Mouse (Mus musculus): Measurements from ENCODE around the gene Srgn. TPM values are rescaled to one million over a fixed set of nuclear protein-coding genes. Genes with fewer than 3 reads are reported as not detected.

Srgn gene
- 15.8 and 26.4 TPM in 2 replicates for polyA plus RNA-seq (2015; fragmentation: Nextera tagmentation; extraction: Ambion mirVana)

DNA sequence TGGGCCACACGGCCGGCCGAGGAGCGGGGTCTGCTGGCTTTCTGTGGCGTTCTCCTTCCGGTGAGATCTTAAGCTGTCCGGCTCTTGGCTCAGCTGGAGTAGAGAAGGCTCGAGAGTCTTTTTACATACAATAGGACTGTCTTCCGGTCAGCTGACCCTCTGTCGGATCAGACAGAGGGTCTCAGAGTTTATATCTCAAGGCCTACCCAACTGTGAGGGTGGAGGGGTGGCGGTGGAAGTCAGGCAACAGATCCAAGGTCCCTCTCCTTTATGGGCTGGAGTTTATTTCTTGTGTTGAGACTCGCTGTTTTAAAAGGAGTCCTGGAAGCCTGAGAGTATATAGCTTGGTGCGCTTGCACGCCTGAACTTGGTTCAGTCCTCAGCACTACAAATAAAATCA is at the start of gene Srgn:
Srgn (minus strand) TSS at position 101 of the 400 bp plus-strand sequence.
- WGBS: 81% methylated on average over 14 of the region's 14 CpGs
- Histone ChIP-seq H3K4me3 (replicated peaks; ENCODE audit: low read length) (no peak within 1 kb of the TSS), H3K9ac (ENCODE audit: low read length) (no peak within 1 kb of the TSS), H3K4me1 (ENCODE audit: control insufficient read depth, insufficient read depth, low read length) (no peaks in the 10 kb centered on the region), H3K9me3 (replicated peaks; ENCODE audit: control insufficient read depth, low read length) (no peaks in the 10 kb centered on the region), H3K36me3 (ENCODE audit: control insufficient read depth, insufficient read depth, low read length) (no peaks in the 10 kb centered on the region), H3K4me2 (ENCODE audit: low read depth, low read length) (no peak within 1 kb of the TSS), H3K27me3 (ENCODE audit: control insufficient read depth, insufficient read depth, low read length) (no peaks in the 10 kb centered on the region), H3K27ac (ENCODE audit: low read length) (no peak within 1 kb of the TSS)
- no peak for ATAC-seq (ENCODE audit: insufficient read depth, low FRiP score)

DNA sequence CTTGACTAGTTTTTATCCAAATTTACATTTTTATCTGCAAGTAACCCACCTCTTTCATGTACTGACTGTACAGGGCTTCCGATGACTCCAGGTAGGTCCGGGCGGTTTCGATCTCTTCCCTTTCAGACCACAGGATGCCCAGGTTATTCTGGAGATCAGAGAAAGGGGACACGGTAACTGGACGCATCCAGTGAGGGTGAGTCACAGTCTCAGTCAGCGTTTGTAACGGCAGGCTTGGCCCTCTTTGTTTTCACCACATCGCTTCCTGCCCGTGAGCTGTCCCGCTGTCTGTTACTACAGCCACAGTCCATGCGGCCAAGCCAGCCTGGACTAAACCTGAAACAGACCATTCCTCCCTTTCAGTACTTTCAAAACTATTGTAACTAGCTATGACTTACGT is 47.8 kb upstream of the Srgn start:
- WGBS: 90% methylated on average over 13 of the region's 13 CpGs
- peaks cover 5% of the 10 kb centered on the region; the same call in 1 of the 2 replicates for H3K36me3 ChIP-seq (ENCODE audit: control insufficient read depth, insufficient read depth, low read length)
- ATAC-seq (ENCODE audit: insufficient read depth, low FRiP score): no peak

GRCm38 (mm10) chr10:62570126-62570871 is 43.0 kb upstream of the Srgn start:
- H3K4me2 ChIP-seq (ENCODE audit: low read depth, low read length): no peak overlapping the region
- H3K9ac ChIP-seq (ENCODE audit: low read length): no peak overlapping the region
- no peaks in the 10 kb centered on the region for H3K27me3 ChIP-seq (ENCODE audit: control insufficient read depth, insufficient read depth, low read length)
- no peaks in the 10 kb centered on the region for H3K9me3 ChIP-seq (replicated peaks; ENCODE audit: control insufficient read depth, low read length)
- no peaks in the 10 kb centered on the region for H3K4me1 ChIP-seq (ENCODE audit: control insufficient read depth, insufficient read depth, low read length)
- peaks cover 27% of the 10 kb centered on the region for H3K36me3 ChIP-seq (ENCODE audit: control insufficient read depth, insufficient read depth, low read length)
- no peak overlapping the region for H3K27ac ChIP-seq (ENCODE audit: low read length)
- H3K4me3 ChIP-seq (replicated peaks; ENCODE audit: low read length): no peak overlapping the region
- ATAC-seq (ENCODE audit: insufficient read depth, low FRiP score): no peak
- WGBS: 88% methylated on average over 7 of the region's 7 CpGs

More for the DNA sequence above, 47.8 kb upstream of the Srgn start:
- no peak overlapping the region for H3K4me2 ChIP-seq (ENCODE audit: low read depth, low read length)
- H3K4me3 ChIP-seq (replicated peaks; ENCODE audit: low read length): no peak overlapping the region
- H3K4me1 ChIP-seq (ENCODE audit: control insufficient read depth, insufficient read depth, low read length): peaks cover 8% of the 10 kb centered on the region
- H3K27me3 ChIP-seq (ENCODE audit: control insufficient read depth, insufficient read depth, low read length): no peaks in the 10 kb centered on the region
- H3K27ac ChIP-seq (ENCODE audit: low read length): no peak overlapping the region
- H3K9me3 ChIP-seq (replicated peaks; ENCODE audit: control insufficient read depth, low read length): no peaks in the 10 kb centered on the region
- H3K9ac ChIP-seq (ENCODE audit: low read length): no peak overlapping the region

DNA sequence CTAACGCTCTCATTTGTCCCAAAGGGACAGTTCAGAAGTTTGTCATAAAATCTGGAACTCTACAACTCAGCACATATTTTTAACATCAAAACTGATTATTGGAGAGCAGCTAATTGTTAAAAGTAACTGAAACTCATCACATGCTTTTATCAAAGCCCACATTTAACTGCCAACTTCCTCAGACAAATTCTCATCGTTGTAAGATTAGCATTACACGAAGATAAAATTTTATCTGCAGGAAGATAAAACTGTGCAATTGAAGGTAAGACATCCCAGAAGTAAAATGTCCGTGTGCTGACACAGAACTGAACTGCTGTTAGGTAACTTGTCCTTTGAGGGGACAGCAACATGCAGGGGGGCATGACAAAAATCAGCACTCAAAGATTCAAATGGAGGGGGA is 41.6 kb upstream of the Srgn start:
- 86% methylated on average over 4 of the region's 4 CpGs for WGBS
- Histone ChIP-seq H3K27ac (ENCODE audit: low read length) (no peak overlapping the region), H3K9me3 (replicated peaks; ENCODE audit: control insufficient read depth, low read length) (no peaks in the 10 kb centered on the region), H3K4me1 (ENCODE audit: control insufficient read depth, insufficient read depth, low read length) (no peaks in the 10 kb centered on the region), H3K4me3 (replicated peaks; ENCODE audit: low read length) (no peak overlapping the region), H3K36me3 (ENCODE audit: control insufficient read depth, insufficient read depth, low read length) (peaks cover 27% of the 10 kb centered on the region), H3K27me3 (ENCODE audit: control insufficient read depth, insufficient read depth, low read length) (no peaks in the 10 kb centered on the region), H3K9ac (ENCODE audit: low read length) (no peak overlapping the region), H3K4me2 (ENCODE audit: low read depth, low read length) (no peak overlapping the region)
- no peak for ATAC-seq (ENCODE audit: insufficient read depth, low FRiP score)

DNA sequence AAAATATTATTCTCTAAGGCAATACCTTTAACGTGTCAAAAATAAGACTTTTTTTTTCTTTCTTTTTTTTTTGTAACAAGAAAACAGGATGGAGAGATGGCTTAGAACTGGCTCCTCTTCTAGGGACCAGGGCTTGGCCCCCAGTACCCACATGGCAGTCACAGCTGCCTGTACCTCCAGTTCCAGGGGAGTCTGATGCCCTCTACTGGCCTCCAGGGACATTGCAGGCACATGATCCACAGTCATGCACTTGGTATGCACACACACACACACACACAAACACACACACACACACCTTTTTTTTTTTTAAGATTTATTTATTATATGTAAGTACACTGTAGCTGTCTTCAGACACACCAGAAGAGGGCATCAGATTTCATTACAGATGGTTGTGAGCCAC is 30.5 kb upstream of the Srgn start:
- H3K9me3 ChIP-seq (replicated peaks; ENCODE audit: control insufficient read depth, low read length): no peaks in the 10 kb centered on the region
- H3K27me3 ChIP-seq (ENCODE audit: control insufficient read depth, insufficient read depth, low read length): no peaks in the 10 kb centered on the region
- H3K9ac ChIP-seq (ENCODE audit: low read length): no peak overlapping the region
- H3K4me2 ChIP-seq (ENCODE audit: low read depth, low read length): no peak overlapping the region
- H3K4me3 ChIP-seq (replicated peaks; ENCODE audit: low read length): no peak overlapping the region
- ATAC-seq (ENCODE audit: insufficient read depth, low FRiP score): no peak
- H3K4me1 ChIP-seq (ENCODE audit: control insufficient read depth, insufficient read depth, low read length): no peaks in the 10 kb centered on the region
- WGBS: 82% methylated on average over 1 of the region's 1 CpGs
- H3K27ac ChIP-seq (ENCODE audit: low read length): no peak overlapping the region
- H3K36me3 ChIP-seq (ENCODE audit: control insufficient read depth, insufficient read depth, low read length): peaks cover 12% of the 10 kb centered on the region

DNA sequence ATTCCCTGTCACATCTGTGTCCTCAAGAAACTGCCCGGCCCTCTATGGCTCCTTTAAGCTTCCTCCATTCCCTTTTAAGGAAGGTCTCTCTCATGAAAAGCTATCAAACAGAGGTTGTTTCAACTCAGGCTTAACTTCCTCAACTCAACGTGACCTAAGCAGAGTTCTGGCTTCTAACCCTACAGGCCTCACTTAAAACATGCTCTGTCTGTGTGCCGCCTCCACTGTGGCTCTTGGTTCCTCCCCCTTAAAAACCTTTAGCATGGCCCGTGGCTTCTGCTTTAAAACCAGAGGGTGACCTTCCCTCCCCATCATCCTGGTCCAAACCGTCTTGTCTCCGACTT is 29.3 kb upstream of the Srgn start:
- Histone ChIP-seq H3K27ac (ENCODE audit: low read length) (no peak overlapping the region), H3K9ac (ENCODE audit: low read length) (no peak overlapping the region), H3K4me1 (ENCODE audit: control insufficient read depth, insufficient read depth, low read length) (no peaks in the 10 kb centered on the region), H3K4me3 (replicated peaks; ENCODE audit: low read length) (no peak overlapping the region), H3K4me2 (ENCODE audit: low read depth, low read length) (no peak overlapping the region), H3K9me3 (replicated peaks; ENCODE audit: control insufficient read depth, low read length) (no peaks in the 10 kb centered on the region), H3K27me3 (ENCODE audit: control insufficient read depth, insufficient read depth, low read length) (no peaks in the 10 kb centered on the region), H3K36me3 (ENCODE audit: control insufficient read depth, insufficient read depth, low read length) (peaks cover 12% of the 10 kb centered on the region)
- WGBS: 81% methylated on average over 6 of the region's 6 CpGs
- ATAC-seq (ENCODE audit: insufficient read depth, low FRiP score): no peak

GRCm38 (mm10) chr10:62555705-62556557 is 28.7 kb upstream of the Srgn start:
- 71% methylated on average over 11 of the region's 11 CpGs for WGBS
- Histone ChIP-seq H3K27me3 (ENCODE audit: control insufficient read depth, insufficient read depth, low read length) (no peaks in the 10 kb centered on the region), H3K9ac (ENCODE audit: low read length) (no peak overlapping the region), H3K4me3 (replicated peaks; ENCODE audit: low read length) (no peak overlapping the region), H3K9me3 (replicated peaks; ENCODE audit: control insufficient read depth, low read length) (no peaks in the 10 kb centered on the region), H3K36me3 (ENCODE audit: control insufficient read depth, insufficient read depth, low read length) (peaks cover 12% of the 10 kb centered on the region), H3K4me1 (ENCODE audit: control insufficient read depth, insufficient read depth, low read length) (no peaks in the 10 kb centered on the region), H3K4me2 (ENCODE audit: low read depth, low read length) (no peak overlapping the region), H3K27ac (ENCODE audit: low read length) (no peak overlapping the region)
- ATAC-seq (ENCODE audit: insufficient read depth, low FRiP score): no peak

DNA sequence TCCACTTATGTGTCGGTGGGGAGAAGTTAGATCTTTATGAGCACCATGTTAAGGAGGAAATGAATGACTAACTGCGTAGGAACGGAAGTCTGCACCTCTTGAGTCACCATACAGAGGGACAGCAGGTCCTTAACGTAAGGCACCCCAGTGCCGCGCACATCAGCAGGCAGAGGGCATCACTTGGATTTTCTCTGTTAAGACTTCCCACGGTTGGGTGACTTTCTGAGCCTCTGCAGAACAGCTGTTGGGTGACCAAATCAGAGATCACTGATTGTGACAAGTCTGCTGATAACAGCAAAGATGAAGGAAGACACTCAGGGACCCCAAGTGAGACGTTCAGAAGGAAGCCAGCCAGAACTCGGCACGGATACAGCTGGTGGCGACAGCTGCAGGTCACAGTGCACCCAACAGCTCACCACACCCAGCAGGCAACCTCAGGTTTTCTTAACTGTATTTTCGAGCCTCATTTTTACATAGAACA is 26.4 kb upstream of the Srgn start:
- Histone ChIP-seq H3K27ac (ENCODE audit: low read length) (no peak overlapping the region; the same call in 1 of the 2 replicates), H3K4me1 (ENCODE audit: control insufficient read depth, insufficient read depth, low read length) (no peaks in the 10 kb centered on the region), H3K36me3 (ENCODE audit: control insufficient read depth, insufficient read depth, low read length) (no peaks in the 10 kb centered on the region), H3K4me2 (ENCODE audit: low read depth, low read length) (no peak overlapping the region), H3K9ac (ENCODE audit: low read length) (no peak overlapping the region), H3K9me3 (replicated peaks; ENCODE audit: control insufficient read depth, low read length) (no peaks in the 10 kb centered on the region), H3K27me3 (ENCODE audit: control insufficient read depth, insufficient read depth, low read length) (no peaks in the 10 kb centered on the region), H3K4me3 (replicated peaks; ENCODE audit: low read length) (no peak overlapping the region)
- no peak for ATAC-seq (ENCODE audit: insufficient read depth, low FRiP score)
- 72% methylated on average over 12 of the region's 12 CpGs for WGBS

- H3K4me2 ChIP-seq (ENCODE audit: low read depth, low read length): no peak overlapping the region
- no peak for ATAC-seq (ENCODE audit: insufficient read depth, low FRiP score)
- H3K27ac ChIP-seq (ENCODE audit: low read length): no peak overlapping the region
- H3K4me3 ChIP-seq (replicated peaks; ENCODE audit: low read length): no peak overlapping the region
- no peaks in the 10 kb centered on the region for H3K4me1 ChIP-seq (ENCODE audit: control insufficient read depth, insufficient read depth, low read length)
- H3K36me3 ChIP-seq (ENCODE audit: control insufficient read depth, insufficient read depth, low read length): no peaks in the 10 kb centered on the region
- no peak overlapping the region for H3K9ac ChIP-seq (ENCODE audit: low read length)
- H3K9me3 ChIP-seq (replicated peaks; ENCODE audit: control insufficient read depth, low read length): no peaks in the 10 kb centered on the region
- no peaks in the 10 kb centered on the region for H3K27me3 ChIP-seq (ENCODE audit: control insufficient read depth, insufficient read depth, low read length)
- 66% methylated on average over 7 of the region's 7 CpGs for WGBS
These were observed 23.6 kb upstream of the Srgn start for GRCm38 (mm10) chr10:62550787-62551300.
